16 mouse cellular contexts compared by ENCODE assay signal in genomic region chr5:148278233-148278632, GRCm38 (mm10).
"Had no signal": no experiment of that assay in that cellular context is flagged by ENCODE, and none has a peak within 500 bp of the region (broad histone marks: within the 10 kb centered on the region; RNA-seq: fewer than 3 reads in every experiment).

No protein-coding gene starts in this region.

- H3K36me3 ChIP-seq: kidney, embryonic 15.5 days; limb, embryonic 15.5 days; liver, embryonic 12.5 days; midbrain, embryonic 12.5 days had no signal

- H3K9me3 ChIP-seq: kidney, embryonic 15.5 days; limb, embryonic 15.5 days; liver, embryonic 12.5 days; midbrain, embryonic 12.5 days had no signal

- H3K27me3 ChIP-seq: kidney, embryonic 15.5 days; limb, embryonic 15.5 days; liver, embryonic 12.5 days; megakaryocyte, embryonic 14.5 days; midbrain, embryonic 12.5 days had no signal

- H3K9ac ChIP-seq: kidney, embryonic 15.5 days; limb, embryonic 15.5 days; liver, embryonic 12.5 days; lung, embryonic 14.5 days; midbrain, embryonic 12.5 days had no signal

- DNase-seq: kidney, adult 2 months; kidney, postnatal 14 days; left cerebral cortex, postnatal 4 days; lung, embryonic 14.5 days; lung, postnatal 14 days; right cerebral cortex, adult 18-20 months; right cerebral cortex, postnatal 25 days; thymus, adult 2 months; thymus, postnatal 25 days had no signal

- H3K4me3 ChIP-seq: kidney, embryonic 15.5 days; limb, embryonic 15.5 days; liver, embryonic 12.5 days; megakaryocyte, embryonic 14.5 days; midbrain, embryonic 12.5 days had no signal

- H3K4me2 ChIP-seq: kidney, embryonic 15.5 days; limb, embryonic 15.5 days; liver, embryonic 12.5 days; lung, embryonic 14.5 days; midbrain, embryonic 12.5 days had no signal

- H3K4me1 ChIP-seq: kidney, embryonic 15.5 days; liver, embryonic 12.5 days; megakaryocyte, embryonic 14.5 days; midbrain, embryonic 12.5 days had no signal

- ATAC-seq: liver, embryonic 12.5 days; midbrain, embryonic 16.5 days had no signal

- H3K27ac ChIP-seq: kidney, embryonic 15.5 days; limb, embryonic 15.5 days; liver, embryonic 12.5 days; macrophage; midbrain, embryonic 12.5 days had no signal
